Mouse (Mus musculus) hindbrain, embryonic 11.5 days (tissue): ENCODE measurements around the gene Ccdc146. TPM values are rescaled to one million over a fixed set of nuclear protein-coding genes. Genes with fewer than 3 reads are reported as not detected.
A peak's percentile ranks its signal among the peaks of the same experiment; 100 is the strongest.

Experiments
- ATAC-seq: fragments of 200-750 bp; cut with Nextera tagmentation; 2 replicates; pipeline ENCODE4 v1.8.0; 2017; ENCODE audit warnings: mild to moderate bottlenecking, moderate TSS enrichment, moderate library complexity; ENCODE audit not compliant: low FRiP score
- DNase-seq: peaks from one replicate; pipeline ENCODE4 v3.0.0-alpha.2; 2015; ENCODE audit warnings: low spot score
- H3K27ac ChIP-seq: fragments of 300-500 bp; sonication (generic); 2 replicates; pipeline ENCODE4 v1.5.1; 2014; ENCODE audit warnings: mild to moderate bottlenecking, low read depth, low read length
- H3K27me3 ChIP-seq: fragments of 300-500 bp; sonication (generic); 2 replicates; pipeline ENCODE4 v1.6.1; 2014; ENCODE audit warnings: mild to moderate bottlenecking, low read length, moderate library complexity, mixed read lengths; ENCODE audit not compliant: control insufficient read depth, insufficient read depth
- H3K36me3 ChIP-seq: fragments of 300-500 bp; sonication (generic); 2 replicates; pipeline ENCODE4 v1.6.1; 2014; ENCODE audit warnings: mild to moderate bottlenecking, low read length, moderate library complexity, mixed read lengths; ENCODE audit not compliant: control insufficient read depth, insufficient read depth
- H3K4me1 ChIP-seq: fragments of 300-500 bp; sonication (generic); replicated peaks from 2 replicates; pipeline ENCODE4 v1.6.1; 2014; ENCODE audit warnings: low read length, mixed read lengths; ENCODE audit not compliant: control insufficient read depth, insufficient read depth
- H3K4me2 ChIP-seq: fragments of 300-500 bp; sonication (generic); replicated peaks from 2 replicates; pipeline ENCODE4 v1.6.1; 2014; ENCODE audit warnings: mild to moderate bottlenecking, low read depth, low read length
- H3K4me3 ChIP-seq: fragments of 300-500 bp; sonication (generic); 2 replicates; pipeline ENCODE4 v1.5.1; 2014; ENCODE audit warnings: low read depth, low read length
- H3K9ac ChIP-seq: fragments of 300-500 bp; sonication (generic); 2 replicates; pipeline ENCODE4 v1.6.1; 2014; ENCODE audit warnings: low read depth, low read length
- H3K9me3 ChIP-seq: fragments of 300-500 bp; sonication (generic); 2 replicates; pipeline ENCODE4 v1.6.1; 2016; ENCODE audit warnings: low read length; ENCODE audit not compliant: control insufficient read depth
- WGBS: fragments of 180-500 bp; shearing (Covaris S2); extraction: QIAGEN DNeasy Blood & Tissue Kit; methylation state at CpG from one replicate; pipeline ENCODE4 v1.1.7; 2014; 5-methylcytosine and 5-hydroxymethylcytosine counted together
- polyA plus RNA-seq: library from polyadenylated mRNA; unstranded; fragments of >200 nt; fragmentation: Nextera tagmentation; extraction: Ambion mirVana; gene quantifications from 2 replicates; pipeline ENCODE4 v1.2.1, GENCODE M21; 2014

Gene Ccdc146
- polyA plus RNA-seq, 1 experiment from 2014 or later = 0.88 TPM

DNA sequence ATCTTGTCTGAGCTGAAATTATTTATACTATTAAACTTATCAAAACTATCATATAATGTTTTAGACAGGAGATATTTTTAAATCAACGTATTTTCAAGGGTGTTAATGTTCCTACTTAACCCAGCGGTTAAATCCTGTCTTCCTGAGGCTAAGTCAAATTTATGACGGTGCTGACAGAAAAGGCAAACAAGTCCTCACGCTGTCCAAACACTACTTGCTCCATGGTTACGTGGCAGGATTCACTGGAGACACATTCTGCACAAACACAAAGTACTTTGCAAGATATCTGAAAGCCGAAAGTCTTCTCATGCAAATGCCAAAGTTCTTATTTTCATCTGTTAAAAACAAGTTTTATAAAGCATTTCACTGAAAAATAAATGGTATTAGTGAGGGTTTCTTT is 42.5 kb downstream of the Ccdc146 start:
- no peak overlapping the region for H3K4me2 ChIP-seq
- no peaks in the 10 kb centered on the region for H3K4me1 ChIP-seq
- H3K9ac ChIP-seq = no peak overlapping the region
- WGBS = 71% methylated on average over 6 of the region's 6 CpGs
- DNase-seq (no peak), ATAC-seq (no peak)
- H3K4me3 ChIP-seq = no peak overlapping the region
- no peaks in the 10 kb centered on the region for H3K36me3 ChIP-seq
- H3K9me3 ChIP-seq = no peaks in the 10 kb centered on the region
- H3K27ac ChIP-seq = no peak overlapping the region
- no peaks in the 10 kb centered on the region for H3K27me3 ChIP-seq

DNA sequence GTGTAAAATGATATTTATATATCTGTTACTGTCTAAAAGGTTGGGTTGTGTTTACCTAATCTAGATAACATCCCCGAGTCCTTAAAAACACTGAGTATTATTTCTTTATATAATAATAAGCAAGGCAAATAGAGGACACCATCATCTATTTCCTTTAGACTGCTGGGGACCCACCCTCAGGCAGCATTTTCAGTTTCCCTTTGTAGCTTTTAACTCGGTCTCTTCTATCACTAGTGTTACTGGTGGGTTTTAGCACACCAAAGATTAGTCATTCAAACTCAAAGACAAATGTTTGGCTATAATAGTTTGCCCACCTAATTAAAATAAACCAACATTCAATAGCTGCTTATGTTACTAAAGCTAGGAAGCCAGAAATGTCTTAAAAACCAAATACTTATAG is 46.1 kb downstream of the Ccdc146 start:
- Histone ChIP-seq H3K9ac (no peak overlapping the region), H3K4me1 (no peaks in the 10 kb centered on the region), H3K4me2 (no peak overlapping the region), H3K4me3 (no peak overlapping the region), H3K9me3 (no peaks in the 10 kb centered on the region), H3K27me3 (no peaks in the 10 kb centered on the region), H3K27ac (no peak overlapping the region), H3K36me3 (no peaks in the 10 kb centered on the region)
- 80% methylated on average over 2 of the region's 2 CpGs for WGBS
- no peak for DNase-seq
- no peak for ATAC-seq

DNA sequence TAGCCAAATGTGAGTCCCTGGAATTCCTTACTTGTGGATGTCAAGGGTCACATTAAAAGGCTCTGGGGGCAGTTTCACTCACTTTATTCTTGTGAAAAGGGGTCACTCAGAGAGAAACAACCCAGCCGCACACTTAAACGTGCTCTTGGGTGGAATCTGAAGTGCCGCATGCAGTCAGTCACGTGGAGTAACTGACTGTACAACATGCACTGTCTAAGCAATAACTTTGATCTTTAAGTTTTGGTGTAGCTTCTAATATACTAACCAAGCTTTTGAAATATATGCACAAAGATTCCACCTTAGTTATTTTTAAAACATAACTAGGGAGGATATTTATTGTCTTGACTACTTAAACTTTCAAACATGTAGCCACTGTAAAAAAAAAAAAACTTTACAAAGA is 47.5 kb downstream of the Ccdc146 start:
- Histone ChIP-seq H3K4me2 (no peak overlapping the region), H3K4me1 (peaks cover 4% of the 10 kb centered on the region; the same call in 1 of the 2 replicates), H3K27me3 (no peaks in the 10 kb centered on the region), H3K9ac (no peak overlapping the region), H3K36me3 (no peaks in the 10 kb centered on the region), H3K9me3 (no peaks in the 10 kb centered on the region), H3K27ac (no peak overlapping the region), H3K4me3 (no peak overlapping the region)
- DNase-seq = no peak
- no peak for ATAC-seq
- 77% methylated on average over 4 of the region's 4 CpGs for whole genome bisulfite sequencing

DNA sequence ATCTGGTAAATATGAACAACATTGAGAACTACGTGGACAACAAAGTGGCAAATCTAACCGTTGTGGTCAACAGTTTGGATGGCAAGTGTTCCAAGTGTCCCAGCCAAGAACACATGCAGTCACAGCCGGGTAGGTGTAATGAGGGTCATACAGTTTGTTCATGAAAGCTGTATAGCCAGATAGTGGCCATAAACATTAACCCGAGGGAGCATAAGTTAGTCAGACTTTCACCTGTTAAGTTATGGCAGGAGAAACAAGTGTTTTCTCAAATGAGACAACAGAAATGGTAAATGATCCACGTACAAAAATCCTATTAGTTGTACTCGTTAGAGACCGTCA is 51.3 kb downstream of the Ccdc146 start:
- no peaks in the 10 kb centered on the region for H3K36me3 ChIP-seq
- ATAC-seq = peak; percentile 37; the same call in 1 of the 2 replicates
- H3K27ac ChIP-seq = no peak overlapping the region
- no peak overlapping the region for H3K9ac ChIP-seq
- peak overlapping the region; percentile 47 for H3K4me3 ChIP-seq
- no peaks in the 10 kb centered on the region for H3K9me3 ChIP-seq
- H3K27me3 ChIP-seq = no peaks in the 10 kb centered on the region
- peaks cover 4% of the 10 kb centered on the region; the same call in 1 of the 2 replicates for H3K4me1 ChIP-seq
- 74% methylated on average over 7 of the region's 7 CpGs for whole genome bisulfite sequencing
- no peak for DNase-seq
- H3K4me2 ChIP-seq = peak overlapping the region; percentile 95

DNA sequence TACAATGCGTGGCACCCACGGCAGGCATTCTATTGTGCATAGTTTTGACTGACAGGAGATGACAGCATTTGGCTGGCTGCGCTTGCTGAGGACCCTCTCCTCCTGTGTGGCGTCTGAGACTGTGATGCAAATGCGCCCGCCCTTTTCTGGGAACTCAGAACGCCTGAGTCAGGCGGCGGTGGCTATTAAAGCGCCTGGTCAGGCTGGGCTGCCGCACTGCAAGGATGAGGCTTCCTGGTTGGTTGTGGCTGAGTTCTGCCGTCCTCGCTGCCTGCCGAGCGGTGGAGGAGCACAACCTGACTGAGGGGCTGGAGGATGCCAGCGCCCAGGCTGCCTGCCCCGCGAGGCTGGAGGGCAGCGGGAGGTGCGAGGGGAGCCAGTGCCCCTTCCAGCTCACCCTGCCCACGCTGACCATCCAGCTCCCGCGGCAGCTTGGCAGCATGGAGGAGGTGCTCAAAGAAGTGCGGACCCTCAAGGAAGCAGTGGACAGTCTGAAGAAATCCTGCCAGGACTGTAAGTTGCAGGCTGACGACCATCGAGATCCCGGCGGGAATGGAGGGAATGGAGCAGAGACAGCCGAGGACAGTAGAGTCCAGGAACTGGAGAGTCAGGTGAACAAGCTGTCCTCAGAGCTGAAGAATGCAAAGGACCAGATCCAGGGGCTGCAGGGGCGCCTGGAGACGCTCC is 51.8 kb downstream of the Ccdc146 start, which contains the start of gene Fgl2:
Gene Fgl2, plus strand, starts transcription at position 150 of the 687 bp plus-strand sequence.
- Histone ChIP-seq H3K4me2 (peak within 1 kb of the TSS; percentile 95), H3K9me3 (no peaks in the 10 kb centered on the region), H3K27me3 (no peaks in the 10 kb centered on the region), H3K4me1 (peaks cover 4% of the 10 kb centered on the region; the same call in 1 of the 2 replicates), H3K9ac (peak within 1 kb of the TSS; percentile 71), H3K27ac (0 out of 2 replicates have a peak within 1 kb of the TSS, but pooled peaks have one; percentile 17), H3K4me3 (peak within 1 kb of the TSS; percentile 47), H3K36me3 (no peaks in the 10 kb centered on the region)
- 6% methylated on average over 31 of the region's 31 CpGs for WGBS
- peak; percentile 91 for ATAC-seq
- DNase-seq = peak; percentile 80

DNA sequence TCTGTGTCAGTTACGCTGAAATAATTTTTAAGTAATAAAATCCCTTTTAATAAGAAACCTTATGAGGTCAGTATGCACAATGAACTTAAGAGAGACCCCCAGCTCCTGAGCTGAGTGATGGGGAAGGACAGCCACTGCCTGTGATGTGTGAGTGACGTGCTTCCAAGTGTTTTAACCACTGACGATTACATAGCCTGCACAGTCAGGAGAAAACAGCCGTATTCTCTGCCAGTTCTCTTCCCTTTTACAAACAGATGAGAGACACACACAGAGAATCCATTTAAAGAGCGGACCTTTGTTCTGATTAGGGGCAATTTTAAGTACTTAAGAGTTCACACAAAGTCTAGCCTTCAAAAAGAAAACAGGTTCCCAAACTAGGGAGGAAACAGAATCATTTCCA is 52.6 kb downstream of the Ccdc146 start:
- Histone ChIP-seq H3K4me1 (peaks cover 4% of the 10 kb centered on the region; the same call in 1 of the 2 replicates), H3K9ac (peak overlapping the region; percentile 71; the same call in 1 of the 2 replicates), H3K9me3 (no peaks in the 10 kb centered on the region), H3K36me3 (no peaks in the 10 kb centered on the region), H3K27me3 (no peaks in the 10 kb centered on the region), H3K27ac (no peak overlapping the region), H3K4me2 (peak overlapping the region; percentile 95), H3K4me3 (peak overlapping the region; percentile 47; the same call in 1 of the 2 replicates)
- ATAC-seq (peak; percentile 55; the same call in 1 of the 2 replicates), DNase-seq (no peak)
- 43% methylated on average over 5 of the region's 5 CpGs for WGBS

DNA sequence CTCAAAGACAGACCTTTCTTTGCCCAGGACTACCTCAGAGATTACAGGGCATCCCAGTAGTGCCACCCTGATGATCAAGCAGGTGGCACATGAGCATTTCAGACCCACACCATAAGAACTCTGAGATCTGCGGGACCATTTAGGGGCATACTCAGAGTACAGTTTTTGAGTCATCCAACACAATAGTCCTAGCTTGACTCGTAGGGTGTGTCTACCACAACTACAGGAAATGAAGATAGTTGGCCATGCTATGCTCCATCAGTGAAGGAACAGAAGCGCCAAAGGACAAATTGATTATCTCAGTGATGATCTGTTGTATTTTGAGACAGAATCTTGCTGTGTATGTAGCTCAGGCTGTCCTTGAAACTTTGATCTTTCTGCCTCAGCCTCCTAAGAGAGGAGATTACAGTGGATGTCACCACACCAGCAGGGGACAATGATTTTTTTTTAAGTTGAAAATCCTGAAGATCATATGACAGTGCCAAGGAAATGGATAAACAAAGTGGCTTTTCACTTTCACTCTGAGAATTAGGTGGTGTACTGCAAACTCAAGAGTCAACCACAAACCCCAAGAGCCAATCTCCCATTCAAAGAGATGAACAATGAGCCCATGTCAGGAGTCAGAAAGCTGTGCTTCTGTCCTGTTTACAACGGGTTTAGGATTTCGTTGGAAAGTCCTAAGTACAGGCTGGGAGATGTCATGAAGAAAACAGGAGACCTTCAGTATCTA is 54.1 kb downstream of the Ccdc146 start:
- Histone ChIP-seq H3K4me1 (peaks cover 4% of the 10 kb centered on the region; the same call in 1 of the 2 replicates), H3K27ac (no peak overlapping the region), H3K9ac (no peak overlapping the region), H3K36me3 (no peaks in the 10 kb centered on the region), H3K9me3 (no peaks in the 10 kb centered on the region), H3K27me3 (no peaks in the 10 kb centered on the region), H3K4me2 (no peak overlapping the region), H3K4me3 (no peak overlapping the region)
- WGBS = 90% methylated on average over 5 of the region's 5 CpGs
- ATAC-seq = no peak
- DNase-seq = no peak

DNA sequence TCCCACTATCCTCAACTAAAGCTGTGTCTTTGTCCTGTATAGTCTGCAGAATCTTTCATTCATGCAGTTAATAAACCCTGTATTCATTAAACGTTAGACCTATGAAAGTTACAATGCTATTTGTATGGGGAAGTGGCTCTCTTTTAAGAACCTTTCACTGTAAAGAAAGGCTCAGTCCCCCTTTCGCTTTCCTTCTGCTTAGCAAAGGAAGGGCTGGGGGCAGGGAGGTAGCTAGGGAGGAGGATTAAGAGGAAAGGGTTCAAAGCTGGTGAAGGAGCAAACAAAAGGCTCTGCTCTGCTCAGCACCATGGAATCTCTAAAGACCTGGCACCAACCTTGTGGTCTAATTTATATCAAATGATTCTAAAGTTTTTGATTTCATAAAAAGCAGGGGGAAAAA is 57.0 kb downstream of the Ccdc146 start:
- no peak for ATAC-seq
- H3K4me2 ChIP-seq = no peak overlapping the region
- no peak overlapping the region for H3K4me3 ChIP-seq
- no peaks in the 10 kb centered on the region for H3K9me3 ChIP-seq
- no peak overlapping the region for H3K9ac ChIP-seq
- no peaks in the 10 kb centered on the region for H3K4me1 ChIP-seq
- no peak for DNase-seq
- H3K27me3 ChIP-seq = no peaks in the 10 kb centered on the region
- 29% methylated on average over 2 of the region's 2 CpGs for WGBS
- no peaks in the 10 kb centered on the region for H3K36me3 ChIP-seq
- no peak overlapping the region for H3K27ac ChIP-seq
